Mouse (Mus musculus): Measurements from ENCODE around the gene Kap.

- TF ChIP-seq EP300 (optimal IDR thresholded peaks at IDR 0.05) (no peak), CTCF (IDR thresholded peaks at IDR 0.05; ENCODE audit: low read depth) (no peak)
These were observed 2.3 kb upstream of the Kap start for GRCm38 (mm10) chr6:133855871-133856270.

All from stomach, postnatal 0 days (tissue).